Mouse (Mus musculus): ENCODE measurements around the gene Cpne4.

The Cpne4 gene

GRCm38 (mm10) chr9:105053812-105054211 is 506.7 kb downstream of the Cpne4 start:
- no peak for DNase-seq

GRCm38 (mm10) chr9:105069106-105069505 is 522.0 kb downstream of the Cpne4 start:
- DNase-seq = no peak

DNA sequence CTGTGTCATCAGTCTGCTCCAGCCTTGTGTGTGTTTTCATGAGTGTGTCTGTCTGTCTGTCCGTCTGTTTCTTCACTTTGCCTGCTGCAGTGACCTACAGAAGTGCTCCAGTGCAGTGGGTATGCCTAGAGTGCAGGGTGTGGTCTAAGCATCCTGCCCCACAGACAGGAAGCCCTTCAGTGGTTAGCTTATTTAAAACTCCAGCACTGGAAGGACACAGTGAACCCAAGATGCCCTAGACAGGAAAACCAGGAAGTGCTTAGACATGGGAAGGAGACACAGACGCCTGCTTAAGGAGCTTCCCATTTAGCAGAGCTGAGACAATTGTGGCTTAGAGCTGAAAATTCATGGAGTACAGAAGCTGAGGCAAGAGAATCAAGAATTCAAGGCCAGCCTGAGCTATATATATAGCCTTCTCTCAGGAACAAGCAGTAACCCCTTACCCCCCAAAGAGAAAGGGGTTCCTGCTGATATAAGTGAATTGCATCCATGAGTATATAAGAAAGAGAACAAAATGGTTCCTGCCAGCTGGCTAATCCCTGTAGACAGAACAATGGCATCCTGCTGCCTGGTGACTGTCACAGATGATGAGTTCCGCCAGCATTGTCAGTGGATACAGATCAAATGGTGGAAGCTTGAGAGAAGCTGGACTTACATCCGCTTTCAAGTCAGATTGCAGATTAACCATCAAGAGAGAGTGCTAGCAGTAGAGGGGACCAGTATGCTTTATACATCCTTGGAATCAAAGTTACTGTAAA is 526.1 kb downstream of the Cpne4 start:
- DNase-seq = no peak

DNA sequence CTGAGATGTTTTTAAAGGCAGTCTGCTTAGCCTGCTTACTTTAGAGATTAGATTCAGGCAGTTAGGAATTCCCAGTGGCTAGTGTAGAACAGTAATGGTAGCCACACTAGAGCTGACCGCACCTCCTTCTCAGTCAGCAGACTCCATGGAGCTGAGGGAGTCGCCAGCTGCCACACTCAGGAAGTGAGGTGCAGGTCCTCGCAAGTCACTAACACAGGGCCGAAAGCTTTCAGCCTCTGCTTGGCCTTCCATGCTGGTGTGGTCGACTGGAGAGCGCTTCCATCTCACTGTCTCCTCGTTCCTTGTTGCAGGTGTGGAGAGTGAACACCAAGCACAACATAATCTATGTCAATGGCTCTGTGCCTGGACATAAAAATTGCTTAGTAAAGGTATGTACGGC is 527.8 kb downstream of the Cpne4 start:
- DNase-seq = no peak

GRCm38 (mm10) chr9:105076756-105077424 is 529.8 kb downstream of the Cpne4 start:
- no peak for DNase-seq

DNA sequence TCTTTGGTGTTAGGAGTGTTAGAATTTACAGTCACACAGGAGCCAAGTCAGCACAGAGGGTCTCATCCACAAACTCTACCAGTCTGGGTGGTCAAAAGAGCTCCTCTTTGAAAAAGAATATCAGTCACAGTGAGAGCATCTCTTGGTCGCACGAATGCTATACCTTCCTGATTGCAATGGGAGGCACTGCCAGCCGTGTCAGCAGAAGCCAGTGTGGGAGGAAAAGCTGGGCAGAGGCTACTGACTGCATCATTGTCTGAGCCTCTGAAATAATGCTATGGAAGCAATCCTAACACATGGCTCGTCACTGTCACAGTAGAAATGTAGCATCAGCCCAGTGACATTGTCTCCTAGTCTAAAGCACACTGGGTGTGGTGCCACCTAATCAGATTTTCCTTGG is 531.4 kb downstream of the Cpne4 start:
- no peak for DNase-seq

DNA sequence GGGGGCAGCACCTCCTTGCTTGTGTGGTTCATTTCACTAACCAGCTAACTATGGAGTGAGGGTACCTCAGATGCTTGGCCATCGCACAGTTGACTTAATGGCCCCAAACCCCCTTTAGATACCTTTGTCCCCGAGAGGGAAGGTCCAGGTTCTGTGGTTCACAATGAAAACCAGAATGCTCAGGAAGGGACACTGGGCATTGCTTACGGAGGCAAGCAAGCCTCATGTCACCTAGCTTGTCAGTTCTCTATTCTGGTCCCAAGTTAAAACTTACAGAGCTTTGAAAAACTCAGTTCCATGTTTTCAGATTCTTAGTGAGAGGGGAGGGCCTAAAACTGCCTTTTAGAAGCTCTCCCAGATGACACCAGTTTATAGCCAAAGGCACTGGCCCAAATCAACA is 533.2 kb downstream of the Cpne4 start:
- DNase-seq = no peak
